Mouse (Mus musculus) forebrain, embryonic 16.5 days (tissue): ENCODE results near the gene Smad5. TPM values are rescaled to one million over a fixed set of nuclear protein-coding genes. Genes with fewer than 3 reads are reported as not detected.
A peak's percentile ranks its signal among the peaks of the same experiment; 100 is the strongest.

Experiments
- ATAC-seq: fragments of 200-750 bp; cut with Nextera tagmentation; 2 replicates; pipeline ENCODE4 v1.8.0; 2017; ENCODE audit warnings: mild to moderate bottlenecking, moderate library complexity
- H3K27ac ChIP-seq: fragments of 300-500 bp; sonication (generic); 2 replicates; pipeline ENCODE4 v1.5.1; 2014; ENCODE audit warnings: low read length, control low read depth
- H3K27me3 ChIP-seq: fragments of 300-500 bp; sonication (generic); replicated peaks from 2 replicates; pipeline ENCODE4 v1.6.1; 2014; ENCODE audit warnings: low read length; ENCODE audit not compliant: control insufficient read depth, insufficient read depth
- H3K36me3 ChIP-seq: fragments of 300-500 bp; sonication (generic); 2 replicates; pipeline ENCODE4 v1.6.1; 2014; ENCODE audit not compliant: control insufficient read depth, insufficient read depth
- H3K4me1 ChIP-seq: fragments of 300-500 bp; sonication (generic); replicated peaks from 2 replicates; pipeline ENCODE4 v1.6.1; 2014; ENCODE audit warnings: low read length; ENCODE audit not compliant: control insufficient read depth, insufficient read depth
- H3K4me2 ChIP-seq: fragments of 300-500 bp; sonication (generic); 2 replicates; pipeline ENCODE4 v1.6.1; 2014; ENCODE audit warnings: mild to moderate bottlenecking, low read length, control low read depth
- H3K4me3 ChIP-seq: fragments of 300-500 bp; sonication (generic); replicated peaks from 2 replicates; pipeline ENCODE4 v1.5.1; 2014; ENCODE audit warnings: mild to moderate bottlenecking, low read length, control low read depth
- H3K9ac ChIP-seq: fragments of 300-500 bp; sonication (generic); replicated peaks from 2 replicates; pipeline ENCODE4 v1.6.1; 2014; ENCODE audit warnings: low read depth, low read length, control low read depth
- H3K9me3 ChIP-seq: fragments of 300-500 bp; sonication (generic); 2 replicates; pipeline ENCODE4 v1.6.1; 2016; ENCODE audit warnings: low read length; ENCODE audit not compliant: control insufficient read depth
- WGBS: fragments of 180-500 bp; shearing (Covaris S2); extraction: QIAGEN DNeasy Blood & Tissue Kit; methylation state at CpG from one replicate; pipeline ENCODE4 v1.1.7; 2014; 5-methylcytosine and 5-hydroxymethylcytosine counted together
- polyA plus RNA-seq: library from polyadenylated mRNA; unstranded; fragments of >200 nt; fragmentation: Nextera tagmentation; extraction: Ambion mirVana; gene quantifications from 2 replicates; pipeline ENCODE4 v1.2.1, GENCODE M21; 2015

Smad5 gene
- polyA plus RNA-seq, 1 experiment from 2014 or later = 32.9 TPM

- Histone ChIP-seq H3K27ac (no peak overlapping the region), H3K27me3 (no peaks in the 10 kb centered on the region), H3K4me1 (peaks cover 7% of the 10 kb centered on the region; the same call in 1 of the 2 replicates), H3K9ac (no peak overlapping the region), H3K9me3 (no peaks in the 10 kb centered on the region), H3K36me3 (peaks cover 14% of the 10 kb centered on the region), H3K4me2 (no peak overlapping the region), H3K4me3 (no peak overlapping the region)
- ATAC-seq = peak; percentile 79
- 17% methylated on average over 6 of the region's 6 CpGs for WGBS
Observed at GRCm38 (mm10) chr13:56742325-56742901, 39.6 kb downstream of the Smad5 start.

- H3K27ac ChIP-seq = no peak overlapping the region
- no peak overlapping the region for H3K9ac ChIP-seq
- peaks cover 5% of the 10 kb centered on the region for H3K27me3 ChIP-seq
- no peaks in the 10 kb centered on the region for H3K9me3 ChIP-seq
- WGBS = 84% methylated on average over 10 of the region's 10 CpGs
- no peak for ATAC-seq
- peaks cover 4% of the 10 kb centered on the region; the same call in 1 of the 2 replicates for H3K4me1 ChIP-seq
- no peak overlapping the region for H3K4me2 ChIP-seq
- no peaks in the 10 kb centered on the region for H3K36me3 ChIP-seq
- no peak overlapping the region for H3K4me3 ChIP-seq
Observed at GRCm38 (mm10) chr13:56746739-56747532, 44.1 kb downstream of the Smad5 start.

GRCm38 (mm10) chr13:56747554-56747953 is 44.7 kb downstream of the Smad5 start:
- no peaks in the 10 kb centered on the region for H3K9me3 ChIP-seq
- H3K4me3 ChIP-seq = no peak overlapping the region
- H3K4me1 ChIP-seq = peaks cover 3% of the 10 kb centered on the region
- H3K9ac ChIP-seq = no peak overlapping the region
- peaks cover 10% of the 10 kb centered on the region for H3K27me3 ChIP-seq
- WGBS = 73% methylated on average over 8 of the region's 8 CpGs
- no peaks in the 10 kb centered on the region for H3K36me3 ChIP-seq
- no peak for ATAC-seq
- H3K4me2 ChIP-seq = no peak overlapping the region
- no peak overlapping the region for H3K27ac ChIP-seq

- Histone ChIP-seq H3K27me3 (peaks cover 24% of the 10 kb centered on the region), H3K9me3 (no peaks in the 10 kb centered on the region), H3K4me1 (peaks cover 16% of the 10 kb centered on the region), H3K27ac (no peak overlapping the region), H3K4me2 (no peak overlapping the region), H3K4me3 (no peak overlapping the region), H3K9ac (no peak overlapping the region), H3K36me3 (no peaks in the 10 kb centered on the region)
- WGBS = 90% methylated on average over 7 of the region's 7 CpGs
- no peak for ATAC-seq
Observed at GRCm38 (mm10) chr13:56749377-56749776, 46.6 kb downstream of the Smad5 start.

GRCm38 (mm10) chr13:56751774-56752173 is 49.0 kb downstream of the Smad5 start:
- H3K4me3 ChIP-seq = no peak overlapping the region
- no peak for ATAC-seq
- peaks cover 28% of the 10 kb centered on the region for H3K27me3 ChIP-seq
- H3K4me2 ChIP-seq = no peak overlapping the region
- peaks cover 16% of the 10 kb centered on the region for H3K4me1 ChIP-seq
- no peaks in the 10 kb centered on the region for H3K36me3 ChIP-seq
- no peaks in the 10 kb centered on the region for H3K9me3 ChIP-seq
- no peak overlapping the region for H3K27ac ChIP-seq
- no peak overlapping the region for H3K9ac ChIP-seq
- WGBS = 14% methylated on average over 5 of the region's 5 CpGs

- Histone ChIP-seq H3K27ac (no peak overlapping the region), H3K9me3 (no peaks in the 10 kb centered on the region), H3K27me3 (peaks cover 28% of the 10 kb centered on the region), H3K9ac (peak overlapping the region; percentile 58), H3K4me1 (peaks cover 16% of the 10 kb centered on the region), H3K4me2 (peak overlapping the region; percentile 91), H3K4me3 (peak overlapping the region; percentile 51), H3K36me3 (no peaks in the 10 kb centered on the region)
- 1% methylated on average over 41 of the region's 41 CpGs for WGBS
- peak; percentile 51 for ATAC-seq
Observed at GRCm38 (mm10) chr13:56752474-56753191, 49.8 kb downstream of the Smad5 start.

GRCm38 (mm10) chr13:56753192-56753951 is 50.6 kb downstream of the Smad5 start, which contains the start of gene Gm45623:
Gm45623 (minus strand) TSS chr13:56753827.
- Histone ChIP-seq H3K4me2 (peak within 1 kb of the TSS; percentile 91), H3K4me1 (peaks cover 16% of the 10 kb centered on the region), H3K9ac (peak within 1 kb of the TSS; percentile 58), H3K27me3 (peaks cover 28% of the 10 kb centered on the region), H3K4me3 (peak within 1 kb of the TSS; percentile 51), H3K9me3 (no peaks in the 10 kb centered on the region), H3K36me3 (no peaks in the 10 kb centered on the region), H3K27ac (no peak within 1 kb of the TSS)
- 0 out of 2 replicates have a peak, but pooled peaks have one; percentile 27 for ATAC-seq
- under 1% methylated on average over 61 of the region's 71 CpGs for WGBS

- no peak for ATAC-seq
- Histone ChIP-seq H3K27ac (no peak overlapping the region), H3K27me3 (peaks cover 28% of the 10 kb centered on the region), H3K36me3 (no peaks in the 10 kb centered on the region), H3K4me1 (peaks cover 16% of the 10 kb centered on the region), H3K4me2 (no peak overlapping the region), H3K9me3 (no peaks in the 10 kb centered on the region), H3K9ac (no peak overlapping the region), H3K4me3 (no peak overlapping the region)
- 61% methylated on average over 6 of the region's 6 CpGs for whole genome bisulfite sequencing
Observed at GRCm38 (mm10) chr13:56755871-56756270, 53.1 kb downstream of the Smad5 start.
